Mouse (Mus musculus) heart, embryonic 15.5 days (tissue): Measurements from ENCODE around the gene Tmco3. TPM values are rescaled to one million over a fixed set of nuclear protein-coding genes. Genes with fewer than 3 reads are reported as not detected.

Source experiments
- polyA plus RNA-seq: library from polyadenylated mRNA; unstranded; fragments of >200 nt; fragmentation: Nextera tagmentation; extraction: Ambion mirVana; gene quantifications from 2 replicates; pipeline ENCODE4 v1.2.1, GENCODE M21; 2015

Tmco3 gene
- polyA plus RNA-seq, 1 experiment from 2014 or later = 26.1 TPM

Other genes with a start within 250 kb of the Tmco3 start
- gene Proz, start 227.3 kb upstream of the Tmco3 start, polyA plus RNA-seq = 0.33 and 0.62 TPM in 2 replicates
- 22.3 and 25.4 TPM in 2 replicates for gene Pcid2, start 182.7 kb upstream of the Tmco3 start, polyA plus RNA-seq
- gene Cul4a, start 182.6 kb upstream of the Tmco3 start, polyA plus RNA-seq = 88.5 and 97.8 TPM in 2 replicates
- gene Lamp1, start 129.0 kb upstream of the Tmco3 start, polyA plus RNA-seq = 285 and 316 TPM in 2 replicates
- gene Grtp1, start 87.6 kb upstream of the Tmco3 start, polyA plus RNA-seq = 12.5 and 13.6 TPM in 2 replicates
- gene Adprhl1, start 34.0 kb upstream of the Tmco3 start, polyA plus RNA-seq = 188 and 216 TPM in 2 replicates
- gene Dcun1d2, start 59 bp upstream of the Tmco3 start, polyA plus RNA-seq = 24.5 and 28.3 TPM in 2 replicates
- gene Tfdp1, start 50.6 kb downstream of the Tmco3 start, polyA plus RNA-seq = 71.9 and 89.7 TPM in 2 replicates
- gene Atp4b, start 108.6 kb downstream of the Tmco3 start, polyA plus RNA-seq = not detected in 2 replicates
- gene Grk1, start 116.9 kb downstream of the Tmco3 start, polyA plus RNA-seq = 0.05 TPM in 1 of 2 replicates, not detected in the other
- gene Tmem255b, start 147.0 kb downstream of the Tmco3 start, polyA plus RNA-seq = 1.6 and 2.1 TPM in 2 replicates
- 222 and 235 TPM in 2 replicates for gene Gas6, start 206.3 kb downstream of the Tmco3 start, polyA plus RNA-seq